Mouse (Mus musculus): ENCODE data around the gene Klf6.

The Klf6 gene

DNA sequence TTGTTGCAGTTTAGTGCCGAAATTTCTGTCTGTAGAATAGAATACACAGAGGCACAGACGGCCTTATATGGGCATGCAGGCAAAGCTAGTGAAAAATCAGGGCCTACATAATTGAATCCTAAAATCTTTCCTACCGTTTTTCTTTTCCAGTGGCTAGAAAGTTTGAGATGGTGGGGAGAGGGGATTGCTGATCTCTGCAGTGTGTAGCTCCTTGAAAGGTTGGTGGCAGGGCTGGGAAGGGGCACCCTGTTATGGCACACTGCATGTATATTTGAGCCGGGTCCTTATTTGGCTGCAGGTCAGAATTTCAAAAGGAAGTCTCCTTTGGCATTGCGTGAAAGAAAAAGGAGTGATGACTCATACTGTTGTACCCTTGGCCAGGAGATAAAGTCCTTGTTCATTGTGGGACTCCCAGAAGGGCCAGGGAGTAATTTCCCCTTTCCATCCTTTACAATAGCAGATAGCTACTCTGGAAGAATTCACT lies 2.2 kb downstream of the Klf6 start:
- peak; percentile 50 for DNase-seq (ENCODE audit: low read depth, low spot score)

GRCm38 (mm10) chr13:5864265-5865097 lies 3.2 kb downstream of the Klf6 start:
- DNase-seq (ENCODE audit: low read depth, low spot score): peak; percentile 85

DNA sequence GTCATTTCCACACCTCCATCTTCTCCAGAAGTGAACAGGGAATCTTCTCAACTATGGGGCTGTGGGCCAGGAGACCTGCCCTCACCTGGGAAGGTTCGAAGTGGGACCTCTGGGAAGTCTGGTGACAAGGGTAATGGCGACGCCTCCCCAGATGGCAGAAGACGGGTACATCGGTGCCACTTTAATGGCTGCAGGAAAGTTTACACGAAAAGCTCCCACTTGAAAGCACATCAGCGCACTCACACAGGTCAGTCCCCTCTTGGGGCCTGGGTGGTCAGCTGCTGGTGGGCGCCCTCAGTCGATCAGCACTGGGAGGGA lies 3.8 kb downstream of the Klf6 start:
- peak; percentile 36 for DNase-seq (ENCODE audit: low read depth, low spot score)

GRCm38 (mm10) chr13:5866091-5866490 lies 4.8 kb downstream of the Klf6 start:
- DNase-seq (ENCODE audit: low read depth, low spot score): peak; percentile 30

DNA sequence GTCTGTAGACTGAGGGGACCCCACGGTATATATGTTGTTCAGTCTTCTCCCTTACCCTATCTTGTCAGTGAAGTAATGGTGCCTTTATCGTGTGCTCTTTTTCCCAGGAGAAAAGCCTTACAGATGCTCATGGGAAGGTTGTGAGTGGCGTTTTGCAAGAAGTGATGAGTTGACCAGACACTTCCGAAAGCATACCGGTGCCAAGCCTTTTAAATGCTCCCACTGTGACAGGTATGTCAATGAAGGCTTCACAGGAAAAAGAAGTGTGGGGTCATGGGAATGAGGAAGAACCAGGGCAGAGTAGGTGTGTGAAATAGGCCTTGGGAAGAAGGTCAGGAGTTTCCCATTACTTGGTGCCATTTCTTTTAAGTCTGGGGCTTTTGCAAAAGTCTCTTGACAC lies 5.2 kb downstream of the Klf6 start:
- peak; percentile 17 for DNase-seq (ENCODE audit: low read depth, low spot score)

DNA sequence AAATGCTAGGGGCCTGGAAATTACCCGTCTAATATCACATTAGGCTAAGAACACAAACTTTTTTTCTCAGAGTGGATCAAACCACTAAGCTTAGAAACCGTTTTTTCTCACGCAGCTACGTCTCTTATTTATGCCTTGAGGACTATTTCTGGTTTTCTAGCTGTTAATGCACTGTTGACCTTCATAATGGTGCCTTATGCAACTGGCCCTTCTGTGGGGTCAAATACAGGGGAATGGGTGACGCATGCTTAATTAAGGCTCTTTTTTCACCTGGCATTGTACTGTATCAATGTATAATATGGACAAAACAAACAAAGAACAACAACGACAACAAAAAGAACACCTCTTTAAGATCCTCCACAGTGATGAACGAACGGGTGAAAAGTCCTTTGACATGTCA lies 7.1 kb downstream of the Klf6 start:
- no peak for DNase-seq (ENCODE audit: low read depth, low spot score)

- DNase-seq (ENCODE audit: low read depth, low spot score): no peak
Observed at GRCm38 (mm10) chr13:5869433-5869832, 8.2 kb downstream of the Klf6 start.

GRCm38 (mm10) chr13:5869842-5870241 lies 8.6 kb downstream of the Klf6 start:
- DNase-seq (ENCODE audit: low read depth, low spot score): no peak

DNA sequence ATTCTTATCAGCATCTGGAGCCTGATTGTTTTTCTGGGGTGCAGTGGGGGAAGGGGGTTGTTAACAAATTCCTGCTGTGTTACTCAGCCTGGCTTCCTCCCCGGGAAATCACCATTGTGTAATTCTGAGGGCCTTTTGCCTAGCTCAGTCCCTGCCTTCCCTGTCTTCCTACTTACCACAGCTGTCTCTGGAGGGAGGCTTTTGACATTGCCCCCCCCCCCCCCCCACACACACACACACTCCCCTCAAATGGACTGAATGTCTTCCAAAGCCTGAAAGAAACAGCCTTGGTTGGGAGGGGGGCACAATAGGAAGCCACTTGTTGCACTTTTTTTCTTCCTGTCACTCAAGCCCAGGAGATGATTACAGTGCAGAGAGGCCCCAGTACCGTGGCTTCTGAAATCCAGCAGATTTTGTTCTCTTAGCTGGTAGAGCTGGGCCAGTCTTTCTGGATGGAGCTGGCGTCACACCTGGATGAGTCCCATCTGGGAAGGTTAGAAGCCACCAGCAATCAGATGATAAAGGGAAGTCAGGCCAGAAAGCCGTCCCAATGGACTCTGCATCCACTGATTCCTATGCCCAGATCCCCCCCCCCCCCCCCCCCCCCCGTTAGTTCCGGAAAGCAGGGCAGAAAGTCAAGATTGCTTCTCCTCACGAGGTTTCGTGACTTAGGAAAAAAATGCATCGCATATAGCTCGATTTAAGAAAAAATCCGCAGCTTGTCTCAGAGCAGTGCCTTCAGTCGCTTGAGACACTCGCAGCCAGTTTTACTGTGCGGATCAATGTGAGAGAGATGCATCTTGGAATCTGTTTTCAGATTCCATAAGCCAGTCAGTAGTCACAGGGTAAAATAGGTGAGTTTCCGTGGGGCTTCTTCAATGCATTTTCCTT lies 9.3 kb downstream of the Klf6 start:
- DNase-seq (ENCODE audit: low read depth, low spot score): peak; percentile 21

- DNase-seq (ENCODE audit: low read depth, low spot score): no peak
Observed at GRCm38 (mm10) chr13:5871414-5871813, 10.1 kb downstream of the Klf6 start.

DNA sequence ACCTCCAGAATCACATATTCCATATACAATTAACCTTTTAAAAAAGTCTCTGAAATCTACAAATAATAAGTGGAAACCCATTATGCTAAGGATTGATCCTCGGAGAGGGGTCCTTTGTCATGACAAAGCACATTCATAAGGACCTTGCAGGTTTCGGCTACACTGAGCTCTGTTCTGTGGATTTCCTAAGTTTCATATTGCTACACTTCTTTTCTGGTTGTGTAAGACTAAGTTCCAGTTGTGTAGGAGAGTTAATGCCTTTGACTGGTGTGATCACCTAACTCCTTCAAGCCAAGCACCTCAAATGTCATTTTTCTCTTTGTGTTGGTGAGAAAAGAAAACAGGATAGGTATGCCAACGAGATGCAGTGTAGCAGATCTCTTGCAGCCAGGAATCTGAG lies 12.4 kb downstream of the Klf6 start:
- no peak for DNase-seq (ENCODE audit: low read depth, low spot score)

DNA sequence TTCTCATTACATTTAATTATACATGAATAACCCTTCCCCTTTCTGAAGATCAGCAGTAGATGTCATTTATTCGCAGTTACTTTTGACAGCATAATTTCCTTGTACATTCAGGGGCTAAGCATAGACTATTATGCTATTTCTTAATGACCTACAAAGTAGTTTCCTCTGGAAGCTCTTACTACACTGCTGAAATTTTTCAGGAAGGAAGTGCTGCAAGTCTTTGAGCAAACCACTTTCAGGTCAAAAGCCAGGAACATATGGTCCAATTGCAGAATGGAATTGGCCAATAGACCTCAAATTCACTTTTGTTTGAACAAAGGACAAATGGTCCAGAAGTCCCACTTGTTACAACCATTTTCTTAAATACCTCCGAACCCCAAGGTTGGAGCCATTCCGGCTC lies 14.2 kb downstream of the Klf6 start:
- no peak for DNase-seq (ENCODE audit: low read depth, low spot score)

GRCm38 (mm10) chr13:5878748-5879147 lies 17.5 kb downstream of the Klf6 start:
- no peak for DNase-seq (ENCODE audit: low read depth, low spot score)

DNA sequence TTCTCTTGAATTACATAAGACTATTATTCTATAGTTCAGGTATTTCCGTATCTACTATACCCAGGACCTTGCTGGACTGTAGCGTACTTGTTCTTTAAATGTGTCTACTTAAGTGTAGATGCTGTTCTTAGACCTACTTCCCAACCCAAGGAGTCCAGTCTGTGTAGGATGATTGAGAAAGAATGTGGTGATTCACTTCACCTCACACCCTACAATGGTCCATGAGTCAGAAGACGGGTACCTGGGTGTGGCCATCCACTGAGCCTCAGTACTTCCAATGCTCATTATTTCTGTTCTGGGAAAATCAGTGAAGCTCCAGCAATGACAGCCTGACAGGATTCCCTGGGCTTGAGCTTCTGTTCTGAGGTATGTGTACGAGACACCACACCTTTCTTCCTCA lies 25.5 kb downstream of the Klf6 start:
- DNase-seq (ENCODE audit: low read depth, low spot score): no peak

- DNase-seq (ENCODE audit: low read depth, low spot score): no peak
Observed at GRCm38 (mm10) chr13:5888164-5888563, 26.9 kb downstream of the Klf6 start.

- DNase-seq (ENCODE audit: low read depth, low spot score): no peak
Observed at GRCm38 (mm10) chr13:5888731-5889130, 27.4 kb downstream of the Klf6 start.

GRCm38 (mm10) chr13:5890035-5890434 lies 28.8 kb downstream of the Klf6 start:
- DNase-seq (ENCODE audit: low read depth, low spot score): peak; percentile 54

GRCm38 (mm10) chr13:5892684-5893447 lies 31.6 kb downstream of the Klf6 start:
- DNase-seq (ENCODE audit: low read depth, low spot score): no peak

- no peak for DNase-seq (ENCODE audit: low read depth, low spot score)
Observed at GRCm38 (mm10) chr13:5894910-5895309, 33.6 kb downstream of the Klf6 start.

GRCm38 (mm10) chr13:5895851-5896250 lies 34.6 kb downstream of the Klf6 start:
- no peak for DNase-seq (ENCODE audit: low read depth, low spot score)

GRCm38 (mm10) chr13:5897176-5897959 lies 36.1 kb downstream of the Klf6 start:
- no peak for DNase-seq (ENCODE audit: low read depth, low spot score)

All from CD4-positive, CD25-positive, alpha-beta regulatory T cell, adult 2 months (primary cell).